Mouse (Mus musculus): ENCODE results near the gene Pctp. TPM values are rescaled to one million over a fixed set of nuclear protein-coding genes. Genes with fewer than 3 reads are reported as not detected.
A peak's percentile ranks its signal among the peaks of the same experiment; 100 is the strongest.

The Pctp gene
- total and polyA plus RNA-seq, 3 experiments = 6.4 to 10.2 TPM; not detected in 1

DNA sequence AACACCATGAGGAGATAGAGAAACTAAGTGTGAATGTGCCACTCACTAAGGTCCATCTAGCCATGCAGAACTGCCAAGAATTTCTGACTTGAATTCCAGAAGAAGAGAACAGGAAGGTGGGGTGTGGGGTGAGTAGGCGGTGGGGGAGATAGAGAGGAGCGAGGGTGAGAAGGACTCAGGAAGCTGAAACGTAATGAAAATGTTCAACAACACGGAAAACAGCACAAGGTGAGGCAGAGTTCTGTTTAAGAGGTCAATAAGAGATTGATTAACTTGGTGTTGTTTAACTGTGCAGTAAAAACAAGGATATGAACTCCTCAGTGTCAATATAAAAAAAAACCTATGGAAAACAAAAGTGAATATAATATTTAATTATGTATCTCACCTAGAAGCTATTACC lies 3.4 kb upstream of the Pctp start:
- TF ChIP-seq TCF12 (IDR thresholded peaks at IDR 0.05; ENCODE audit: low read depth, low read length) (no peak), RAD21 (IDR thresholded peaks at IDR 0.05; ENCODE audit: low read depth, low read length) (no peak), BHLHE40 (IDR thresholded peaks at IDR 0.05; ENCODE audit: borderline replicate concordance, low read depth, low read length) (no peak), CHD2 (IDR thresholded peaks at IDR 0.05; ENCODE audit: low read length) (no peak), UBTF (IDR thresholded peaks at IDR 0.05; ENCODE audit: borderline replicate concordance, insufficient read depth, low read depth, low read length) (no peak), MXI1 (IDR thresholded peaks at IDR 0.05; ENCODE audit: low read depth, low read length) (no peak), KAT2A (conservative IDR thresholded peaks at IDR 0.05; ENCODE audit: low read depth, low read length) (no peak), CHD1 (IDR thresholded peaks at IDR 0.05; ENCODE audit: low read depth, low read length) (no peak), MEF2A (IDR thresholded peaks at IDR 0.05; ENCODE audit: extremely low read depth, insufficient replicate concordance, low read depth, low read length, poor library complexity, severe bottlenecking) (no peak), ELF1 (IDR thresholded peaks at IDR 0.05; ENCODE audit: low read depth, low read length) (no peak), ZNF384 (IDR thresholded peaks at IDR 0.05; ENCODE audit: low read depth, low read length) (no peak), MAZ (IDR thresholded peaks at IDR 0.05; ENCODE audit: low read depth, low read length) (no peak), GATA1 (IDR thresholded peaks at IDR 0.05; ENCODE audit: low read depth, low read length) (no peak), GABPA (IDR thresholded peaks at IDR 0.05; ENCODE audit: low read depth, low read length) (no peak)
- no peak for DNase-seq (ENCODE audit: low read depth, low spot score)
- Histone ChIP-seq H3K27ac (ENCODE audit: control insufficient read depth, low read depth, low read length) (no peak overlapping the region), H3K27me3 (ENCODE audit: control insufficient read depth in 1 of 2, insufficient read depth in 2 of 2, low read length in 2 of 2) (peaks cover 6 to 21% of the 10 kb centered on the region in 2 experiments), H3K4me1 (ENCODE audit: control insufficient read depth in 1 of 2, insufficient read depth in 2 of 2, low read length in 2 of 2) (peaks cover 3 to 13% of the 10 kb centered on the region in 2 experiments), H3K9ac (ENCODE audit: control insufficient read depth, low read depth, low read length, poor library complexity, severe bottlenecking) (no peak overlapping the region), H3K36me3 (ENCODE audit: control insufficient read depth in 1 of 2, insufficient read depth in 2 of 2, low read length in 2 of 2) (peaks cover 0 to 11% of the 10 kb centered on the region in 2 experiments; a peak in 2 of 4 replicates), H3K4me3 (ENCODE audit: control insufficient read depth in 1 of 2, insufficient read depth in 1 of 2, low read depth in 2 of 2, low read length in 2 of 2) (no peak overlapping the region), H3K9me3 (replicated peaks; ENCODE audit: insufficient read depth, low read length) (no peaks in the 10 kb centered on the region), H3K79me2 (ENCODE audit: control insufficient read depth, insufficient read depth, low read length, poor library complexity) (peaks cover 4% of the 10 kb centered on the region)

DNA sequence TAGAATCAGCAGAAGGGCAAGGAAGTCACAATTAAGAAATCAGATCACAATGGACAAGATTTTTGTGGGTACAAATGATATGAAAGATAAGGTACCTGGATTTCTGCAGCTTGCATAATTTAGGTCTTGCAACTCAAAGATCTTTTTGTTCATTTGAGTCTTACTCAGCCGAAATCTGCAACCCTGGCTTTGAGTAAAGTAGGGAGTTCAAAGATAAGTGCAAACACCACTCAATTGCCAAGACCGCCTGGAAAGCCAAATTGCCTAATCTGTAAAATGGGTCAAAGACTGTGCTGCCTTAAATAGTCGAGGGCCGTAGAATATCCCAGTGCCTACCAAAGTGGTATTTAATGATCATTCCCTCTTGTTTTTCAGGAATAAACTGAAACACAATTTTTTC lies 692 bp upstream of the Pctp start:
- Histone ChIP-seq H3K4me1 (ENCODE audit: control insufficient read depth in 1 of 2, insufficient read depth in 2 of 2, low read length in 2 of 2) (peaks cover 5 to 18% of the 10 kb centered on the region in 2 experiments), H3K9ac (ENCODE audit: control insufficient read depth, low read depth, low read length, poor library complexity, severe bottlenecking) (no peak overlapping the region), H3K36me3 (ENCODE audit: control insufficient read depth in 1 of 2, insufficient read depth in 2 of 2, low read length in 2 of 2) (peaks cover 0 to 13% of the 10 kb centered on the region in 2 experiments; a peak in 2 of 4 replicates), H3K4me3 (ENCODE audit: control insufficient read depth in 1 of 2, insufficient read depth in 1 of 2, low read depth in 2 of 2, low read length in 2 of 2) (no peak overlapping the region), H3K27ac (ENCODE audit: control insufficient read depth, low read depth, low read length) (no peak overlapping the region), H3K27me3 (ENCODE audit: control insufficient read depth in 1 of 2, insufficient read depth in 2 of 2, low read length in 2 of 2) (peaks cover 4 to 21% of the 10 kb centered on the region in 2 experiments), H3K9me3 (replicated peaks; ENCODE audit: insufficient read depth, low read length) (no peaks in the 10 kb centered on the region), H3K79me2 (ENCODE audit: control insufficient read depth, insufficient read depth, low read length, poor library complexity) (peaks cover 4% of the 10 kb centered on the region)
- DNase-seq (ENCODE audit: low read depth, low spot score) = no peak
- peak; percentile 75 for TF ChIP-seq RCOR1 (IDR thresholded peaks at IDR 0.05; ENCODE audit: low read depth, low read length)
- 0 out of 4 replicates have a peak, but pooled peaks of 1 of the 2 experiments have one; percentile 5 for TF ChIP-seq EP300 (IDR thresholded peaks at IDR 0.05; ENCODE audit: low read depth in 1 of 2, low read length in 2 of 2)
- no peak for TF ChIP-seq ELF1 (IDR thresholded peaks at IDR 0.05; ENCODE audit: low read depth, low read length)
- TF ChIP-seq ZC3H11A (IDR thresholded peaks at IDR 0.05; ENCODE audit: low read depth, low read length) = no peak
- TF ChIP-seq BHLHE40 (IDR thresholded peaks at IDR 0.05; ENCODE audit: borderline replicate concordance, low read depth, low read length) = no peak
- 0 out of 2 replicates have a peak, but pooled peaks have one; percentile 13 for TF ChIP-seq ETS1 (IDR thresholded peaks at IDR 0.05; ENCODE audit: low read depth, low read length)
- TF ChIP-seq MYB (IDR thresholded peaks at IDR 0.05; ENCODE audit: low read depth, low read length) = no peak
